Mouse (Mus musculus) limb, embryonic 15.5 days (tissue): ENCODE data around the gene Inpp5e. TPM values are rescaled to one million over a fixed set of nuclear protein-coding genes. Genes with fewer than 3 reads are reported as not detected.

ENCODE experiments used
- ATAC-seq: fragments of 200-750 bp; cut with Nextera tagmentation; 2 replicates; pipeline ENCODE4 v1.8.0; 2017; ENCODE audit warnings: low read depth, moderate TSS enrichment; ENCODE audit not compliant: insufficient number of reproducible peaks, low FRiP score, low TSS enrichment
- H3K27ac ChIP-seq: fragments of 300-500 bp; sonication (generic); 2 replicates; pipeline ENCODE4 v1.5.1; 2015; ENCODE audit warnings: moderate library complexity, mild to moderate bottlenecking, inconsistent platforms
- H3K27me3 ChIP-seq: fragments of 300-500 bp; sonication (generic); 2 replicates; pipeline ENCODE4 v1.6.1; 2015; ENCODE audit warnings: inconsistent platforms
- H3K36me3 ChIP-seq: fragments of 300-500 bp; sonication (generic); 2 replicates; pipeline ENCODE4 v1.6.1; 2015; ENCODE audit warnings: inconsistent platforms
- H3K4me1 ChIP-seq: fragments of 300-500 bp; sonication (generic); 2 replicates; pipeline ENCODE4 v1.6.1; 2015; ENCODE audit warnings: inconsistent platforms
- H3K4me2 ChIP-seq: fragments of 300-500 bp; sonication (generic); 2 replicates; pipeline ENCODE4 v1.6.1; 2015; ENCODE audit warnings: mild to moderate bottlenecking, inconsistent platforms
- H3K4me3 ChIP-seq: fragments of 300-500 bp; sonication (generic); 2 replicates; pipeline ENCODE4 v1.5.1; 2015; ENCODE audit warnings: mild to moderate bottlenecking, inconsistent platforms
- H3K9ac ChIP-seq: fragments of 300-500 bp; sonication (generic); 2 replicates; pipeline ENCODE4 v1.6.1; 2015; ENCODE audit warnings: inconsistent platforms
- H3K9me3 ChIP-seq: fragments of 300-500 bp; sonication (generic); 2 replicates; pipeline ENCODE4 v1.6.1; 2016; ENCODE audit warnings: inconsistent platforms
- WGBS: fragments of 180-500 bp; shearing (Covaris S2); methylation state at CpG from one replicate; pipeline ENCODE4 v1.1.7; 2015; 5-methylcytosine and 5-hydroxymethylcytosine counted together
- polyA plus RNA-seq: library from polyadenylated mRNA; unstranded; fragments of >200 nt; fragmentation: Nextera tagmentation; extraction: Ambion mirVana; gene quantifications from 2 replicates; pipeline ENCODE4 v1.2.1, GENCODE M21; 2015

Gene Inpp5e
- polyA plus RNA-seq = 17.1 and 19.6 TPM in 2 replicates

- Histone ChIP-seq H3K4me1 (peaks cover 34% of the 10 kb centered on the region), H3K9me3 (no peaks in the 10 kb centered on the region), H3K9ac (peak within 1 kb of the TSS; percentile 91), H3K27ac (peak within 1 kb of the TSS; percentile 82), H3K4me2 (peak within 1 kb of the TSS; percentile 90), H3K27me3 (no peaks in the 10 kb centered on the region), H3K36me3 (peaks cover 39% of the 10 kb centered on the region), H3K4me3 (peak within 1 kb of the TSS; percentile 94)
- under 1% methylated on average over 57 of the region's 57 CpGs for WGBS
- ATAC-seq = peak; percentile 91
Observed at GRCm38 (mm10) chr2:26408515-26409356, at the start of gene Inpp5e. TSS of gene Inpp5e (minus strand) at chr2:26409203.

DNA sequence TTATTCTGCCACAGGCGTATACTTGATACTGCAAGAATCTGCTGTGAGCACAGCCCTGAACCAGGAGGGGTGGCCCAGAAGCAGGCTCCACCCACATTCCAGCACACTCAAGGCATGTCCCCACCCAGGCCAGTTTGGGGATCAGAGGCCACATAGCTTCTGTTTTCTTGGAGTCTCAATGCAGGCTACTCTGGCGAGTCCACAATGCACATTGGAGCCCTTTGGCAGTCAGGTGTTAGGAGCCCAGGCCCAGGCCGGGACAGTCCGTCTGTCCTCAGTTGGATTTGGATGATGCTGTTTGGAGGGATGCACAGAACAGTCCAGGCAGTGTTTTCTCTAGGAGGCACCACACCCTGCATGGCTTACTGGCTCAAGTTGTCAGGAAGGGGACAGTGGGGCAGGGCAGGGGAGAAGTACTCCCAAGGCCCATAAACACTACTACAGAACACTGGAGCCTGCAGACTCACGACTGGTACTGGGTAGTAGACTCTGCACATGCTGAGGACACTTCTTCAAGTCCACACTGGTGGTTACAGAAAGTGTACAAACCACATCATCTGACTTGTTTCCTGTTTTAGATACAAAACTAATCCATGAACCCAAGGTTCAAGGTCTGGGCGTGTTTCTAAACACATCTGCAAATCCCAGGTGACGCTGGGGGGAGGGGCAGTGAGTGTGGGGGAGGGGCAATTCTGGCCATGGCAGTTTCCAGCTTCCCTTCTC, 49.6 kb upstream of the Inpp5e start:
- Histone ChIP-seq H3K27me3 (no peaks in the 10 kb centered on the region), H3K9ac (no peak overlapping the region), H3K4me3 (no peak overlapping the region), H3K27ac (peak overlapping the region; percentile 75), H3K36me3 (peaks cover 56% of the 10 kb centered on the region), H3K4me2 (no peak overlapping the region), H3K9me3 (no peaks in the 10 kb centered on the region), H3K4me1 (peaks cover 25% of the 10 kb centered on the region)
- WGBS = 28% methylated on average over 7 of the region's 7 CpGs
- peak; percentile 64; the same call in 1 of the 2 replicates for ATAC-seq

GRCm38 (mm10) chr2:26449121-26450060, 40.4 kb upstream of the Inpp5e start:
- Histone ChIP-seq H3K9ac (no peak overlapping the region), H3K36me3 (no peaks in the 10 kb centered on the region), H3K4me2 (no peak overlapping the region), H3K27me3 (no peaks in the 10 kb centered on the region), H3K4me3 (no peak overlapping the region), H3K4me1 (peaks cover 20% of the 10 kb centered on the region), H3K9me3 (no peaks in the 10 kb centered on the region), H3K27ac (no peak overlapping the region)
- no peak for ATAC-seq
- WGBS = 18% methylated on average over 5 of the region's 5 CpGs

GRCm38 (mm10) chr2:26447451-26447850, 38.4 kb upstream of the Inpp5e start:
- H3K27me3 ChIP-seq = no peaks in the 10 kb centered on the region
- no peak overlapping the region for H3K9ac ChIP-seq
- H3K27ac ChIP-seq = 0 out of 2 replicates have a peak overlapping the region, but pooled peaks have one; percentile 27
- no peak for ATAC-seq
- H3K4me3 ChIP-seq = no peak overlapping the region
- no peaks in the 10 kb centered on the region for H3K36me3 ChIP-seq
- H3K9me3 ChIP-seq = no peaks in the 10 kb centered on the region
- peaks cover 34% of the 10 kb centered on the region for H3K4me1 ChIP-seq
- 57% methylated on average over 1 of the region's 1 CpGs for WGBS
- 0 out of 2 replicates have a peak overlapping the region, but pooled peaks have one; percentile 12 for H3K4me2 ChIP-seq

GRCm38 (mm10) chr2:26446671-26447070, 37.7 kb upstream of the Inpp5e start:
- Histone ChIP-seq H3K4me2 (peak overlapping the region; percentile 85), H3K27ac (peak overlapping the region; percentile 89; the same call in 1 of the 2 replicates), H3K9me3 (no peaks in the 10 kb centered on the region), H3K27me3 (no peaks in the 10 kb centered on the region), H3K9ac (peak overlapping the region; percentile 38), H3K4me3 (peak overlapping the region; percentile 75), H3K36me3 (peaks cover 2% of the 10 kb centered on the region), H3K4me1 (peaks cover 36% of the 10 kb centered on the region)
- ATAC-seq = no peak
- WGBS = 68% methylated on average over 4 of the region's 4 CpGs

- peaks cover 10% of the 10 kb centered on the region for H3K36me3 ChIP-seq
- H3K27me3 ChIP-seq = no peaks in the 10 kb centered on the region
- no peaks in the 10 kb centered on the region for H3K9me3 ChIP-seq
- H3K4me3 ChIP-seq = peak overlapping the region; percentile 75
- peak overlapping the region; percentile 89 for H3K27ac ChIP-seq
- H3K4me2 ChIP-seq = peak overlapping the region; percentile 85
- H3K4me1 ChIP-seq = peaks cover 36% of the 10 kb centered on the region
- H3K9ac ChIP-seq = peak overlapping the region; percentile 38
- under 1% methylated on average over 44 of the region's 44 CpGs for WGBS
- peak; percentile 88 for ATAC-seq
Observed at GRCm38 (mm10) chr2:26445666-26446445, 36.9 kb upstream of the Inpp5e start.

DNA sequence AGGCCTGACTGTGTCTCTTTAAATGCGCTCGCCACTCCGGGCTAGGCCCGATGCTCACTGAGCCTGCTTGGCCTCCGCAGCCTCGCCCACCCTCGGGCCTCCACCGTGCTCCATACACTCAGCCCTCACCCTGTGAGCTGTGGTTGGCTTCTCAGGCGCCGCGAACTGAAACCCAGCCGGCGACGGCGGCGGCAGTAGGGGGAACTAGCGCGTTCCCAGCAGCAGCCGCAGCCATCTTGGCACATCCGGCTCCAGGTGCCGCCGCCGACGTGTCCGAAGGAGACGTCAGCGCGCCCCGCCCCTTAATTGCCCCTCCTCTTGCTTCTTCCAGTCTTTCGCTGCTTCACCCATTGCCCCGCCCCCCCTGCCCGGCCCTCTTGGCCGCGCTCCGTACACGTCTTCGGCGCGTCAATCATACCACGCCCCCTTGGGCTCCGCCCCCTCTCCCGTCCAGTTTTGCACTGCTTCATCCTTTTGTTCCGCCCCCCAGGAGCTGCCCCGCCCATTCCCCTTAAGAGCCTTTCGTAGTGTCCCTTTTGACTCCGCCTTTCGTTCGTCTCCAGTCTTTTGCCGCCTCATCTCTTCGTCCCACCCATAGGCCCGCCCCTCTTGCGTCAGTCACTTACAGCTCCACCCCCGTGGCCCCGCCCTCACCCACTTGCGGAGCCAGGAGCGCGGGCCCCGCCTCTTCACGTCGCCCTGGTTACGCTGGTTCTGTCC, 36.1 kb upstream of the Inpp5e start, which contains the start of gene Sec16a:
Sec16a (minus strand) TSS at position 271 of the 720 bp plus-strand sequence.
- no peaks in the 10 kb centered on the region for H3K27me3 ChIP-seq
- WGBS = under 1% methylated on average over 61 of the region's 61 CpGs
- ATAC-seq = peak; percentile 94
- peaks cover 18% of the 10 kb centered on the region for H3K36me3 ChIP-seq
- peak within 1 kb of the TSS; percentile 75 for H3K9ac ChIP-seq
- H3K9me3 ChIP-seq = no peaks in the 10 kb centered on the region
- H3K4me1 ChIP-seq = peaks cover 36% of the 10 kb centered on the region
- peak within 1 kb of the TSS; percentile 75 for H3K4me3 ChIP-seq
- H3K4me2 ChIP-seq = peak within 1 kb of the TSS; percentile 85
- peak within 1 kb of the TSS; percentile 92 for H3K27ac ChIP-seq

GRCm38 (mm10) chr2:26444368-26444767, 35.4 kb upstream of the Inpp5e start:
- Histone ChIP-seq H3K4me3 (peak overlapping the region; percentile 75), H3K4me1 (peaks cover 36% of the 10 kb centered on the region), H3K36me3 (peaks cover 25% of the 10 kb centered on the region), H3K27ac (peak overlapping the region; percentile 92), H3K4me2 (peak overlapping the region; percentile 56), H3K27me3 (no peaks in the 10 kb centered on the region), H3K9me3 (no peaks in the 10 kb centered on the region), H3K9ac (peak overlapping the region; percentile 75)
- no peak for ATAC-seq
- 1% methylated on average over 15 of the region's 15 CpGs for WGBS

DNA sequence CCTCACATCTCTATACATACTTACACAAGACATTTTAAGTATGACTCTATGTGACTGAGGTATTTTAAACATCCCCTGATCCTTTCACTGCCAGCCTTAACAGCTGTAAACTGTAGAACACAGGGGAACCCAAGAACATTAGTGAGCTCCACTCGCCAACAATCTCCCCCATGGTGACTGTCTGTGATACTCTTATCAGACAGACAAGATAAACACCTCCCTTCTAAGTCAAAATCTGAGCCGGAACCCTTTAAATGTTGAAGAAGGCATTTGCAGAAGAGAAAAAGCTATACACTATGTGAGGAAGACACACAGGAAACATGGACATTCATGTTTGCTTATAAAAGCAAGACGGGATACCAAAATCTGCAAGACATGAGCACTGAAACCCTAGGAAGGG, 34.9 kb upstream of the Inpp5e start:
- Histone ChIP-seq H3K9me3 (no peaks in the 10 kb centered on the region), H3K27me3 (no peaks in the 10 kb centered on the region), H3K4me3 (peak overlapping the region; percentile 75), H3K9ac (peak overlapping the region; percentile 75), H3K4me2 (peak overlapping the region; percentile 56), H3K4me1 (peaks cover 36% of the 10 kb centered on the region), H3K36me3 (peaks cover 30% of the 10 kb centered on the region), H3K27ac (no peak overlapping the region)
- WGBS = 48% methylated on average over 3 of the region's 3 CpGs
- no peak for ATAC-seq

DNA sequence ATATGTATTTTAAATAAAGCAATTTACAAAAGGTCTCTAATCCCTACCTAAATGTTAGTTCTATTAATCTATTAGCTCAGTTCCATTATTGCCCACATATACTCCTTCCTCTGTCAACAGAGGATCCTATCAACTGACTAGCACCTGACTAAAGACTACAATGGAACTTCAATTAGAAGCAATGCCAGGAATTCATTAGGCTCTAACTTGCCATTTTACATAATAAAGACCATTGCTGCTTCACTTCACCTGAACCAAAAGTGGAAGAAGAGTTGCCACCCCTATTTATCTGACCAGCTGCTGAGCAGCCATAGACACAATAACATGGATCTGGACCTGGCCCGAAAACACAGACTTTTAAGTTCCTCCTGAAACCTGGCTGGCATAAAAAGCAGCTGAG, 33.8 kb upstream of the Inpp5e start:
- H3K4me1 ChIP-seq = peaks cover 44% of the 10 kb centered on the region
- H3K9me3 ChIP-seq = no peaks in the 10 kb centered on the region
- H3K9ac ChIP-seq = no peak overlapping the region
- H3K27me3 ChIP-seq = no peaks in the 10 kb centered on the region
- no peak overlapping the region for H3K4me3 ChIP-seq
- H3K36me3 ChIP-seq = peaks cover 40% of the 10 kb centered on the region
- no peak for ATAC-seq
- 91% methylated on average over 1 of the region's 1 CpGs for WGBS
- no peak overlapping the region for H3K27ac ChIP-seq
- no peak overlapping the region for H3K4me2 ChIP-seq
